Mouse (Mus musculus): ENCODE results near the gene Acsbg2. TPM values are rescaled to one million over a fixed set of nuclear protein-coding genes. Genes with fewer than 3 reads are reported as not detected.
"Not testable (repeated sequence)": the region's sequence is repeated elsewhere in the genome, so short reads cannot be mapped to it uniquely, and the experiment has no call there.

The Acsbg2 gene
- polyA plus RNA-seq (2015; fragmentation: Nextera tagmentation; extraction: Ambion mirVana) = not detected in 2 replicates

DNA sequence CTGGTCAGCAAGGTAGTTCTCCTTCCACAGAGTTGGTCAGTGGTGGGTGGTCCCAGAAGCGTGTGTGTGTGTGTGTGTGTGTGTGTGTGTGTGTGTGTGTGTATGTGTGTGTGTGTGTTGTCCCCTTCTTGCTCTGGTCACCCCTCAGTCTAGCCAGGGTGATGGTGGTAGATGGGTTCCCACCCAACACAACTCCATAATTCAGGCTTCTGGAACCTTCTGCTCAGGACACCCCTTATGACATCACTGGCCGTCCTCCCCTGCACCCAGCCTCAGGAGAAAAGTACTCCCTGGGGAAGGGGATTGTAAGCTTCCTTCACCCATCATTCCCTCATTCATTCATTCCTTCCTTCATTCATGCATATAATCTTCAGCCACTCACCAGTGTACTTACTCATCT, at the start of gene Acsbg2:
Acsbg2 (minus strand) TSS at position 211 of the 400 bp plus-strand sequence.
- no peaks in the 10 kb centered on the region for H3K27me3 ChIP-seq (ENCODE audit: control insufficient read depth, insufficient read depth, low read depth, low read length)
- no peaks in the 10 kb centered on the region for H3K36me3 ChIP-seq (ENCODE audit: control insufficient read depth, insufficient read depth, low read length)
- ATAC-seq = no peak
- no peaks in the 10 kb centered on the region for H3K4me1 ChIP-seq (ENCODE audit: control insufficient read depth, insufficient read depth, low read length)
- no peak within 1 kb of the TSS for H3K9ac ChIP-seq (ENCODE audit: low read depth, low read length)
- no peak within 1 kb of the TSS for H3K27ac ChIP-seq (ENCODE audit: low read length)
- no peak within 1 kb of the TSS for H3K4me2 ChIP-seq (ENCODE audit: low read length)
- H3K4me3 ChIP-seq (ENCODE audit: low read depth, low read length) = no peak within 1 kb of the TSS
- H3K9me3 ChIP-seq (replicated peaks; ENCODE audit: control insufficient read depth, low read length, poor library complexity, severe bottlenecking) = no peaks in the 10 kb centered on the region
- 100% methylated on average over 2 of the region's 2 CpGs for WGBS

DNA sequence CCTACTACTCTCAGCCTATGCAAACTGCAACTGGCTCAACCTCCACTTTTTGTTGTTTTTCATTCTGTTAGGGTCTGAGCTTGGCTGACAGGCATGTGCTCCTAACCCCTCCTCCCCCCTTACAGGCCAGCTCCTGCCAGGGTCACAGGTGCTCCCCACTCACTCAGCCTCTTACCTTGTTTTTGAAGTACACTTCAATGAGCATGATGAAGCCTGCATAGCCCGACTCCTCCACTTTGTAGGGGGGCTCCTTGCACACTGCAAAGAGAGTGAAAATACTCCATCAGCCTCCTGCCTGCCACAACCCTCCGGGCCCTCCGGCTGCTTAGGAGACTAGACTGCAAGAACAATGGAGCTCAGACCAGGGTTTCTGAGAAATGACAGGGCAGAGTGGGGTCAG, 45.5 kb upstream of the Acsbg2 start:
- 80% methylated on average over 3 of the region's 3 CpGs for WGBS
- no peak for ATAC-seq
- peaks cover 18% of the 10 kb centered on the region; the same call in 1 of the 2 replicates for H3K36me3 ChIP-seq (ENCODE audit: control insufficient read depth, insufficient read depth, low read length)
- H3K4me3 ChIP-seq (ENCODE audit: low read depth, low read length) = no peak overlapping the region
- H3K9me3 ChIP-seq (replicated peaks; ENCODE audit: control insufficient read depth, low read length, poor library complexity, severe bottlenecking) = no peaks in the 10 kb centered on the region
- H3K27ac ChIP-seq (ENCODE audit: low read length) = no peak overlapping the region
- no peaks in the 10 kb centered on the region for H3K4me1 ChIP-seq (ENCODE audit: control insufficient read depth, insufficient read depth, low read length)
- no peak overlapping the region for H3K9ac ChIP-seq (ENCODE audit: low read depth, low read length)
- no peaks in the 10 kb centered on the region for H3K27me3 ChIP-seq (ENCODE audit: control insufficient read depth, insufficient read depth, low read depth, low read length)
- no peak overlapping the region for H3K4me2 ChIP-seq (ENCODE audit: low read length)

DNA sequence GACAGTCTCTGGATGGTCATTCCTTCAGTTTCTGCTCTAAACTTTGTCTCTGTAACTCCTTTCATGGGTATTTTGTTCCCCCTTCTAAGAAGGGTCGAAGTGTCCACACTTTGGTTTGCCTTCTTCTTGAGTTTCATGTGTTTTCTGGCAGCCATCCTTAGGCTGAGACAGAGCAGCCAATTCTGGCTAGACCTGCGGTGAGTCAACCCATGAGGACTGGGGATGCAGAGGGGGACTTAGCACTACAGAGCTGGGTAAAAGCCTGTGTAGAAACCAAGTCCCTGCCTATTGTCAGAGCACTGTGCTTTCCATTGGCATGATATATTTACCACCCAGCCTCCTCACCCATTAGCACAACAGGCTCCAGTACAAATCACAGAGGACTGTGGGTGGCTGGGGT, 42.9 kb upstream of the Acsbg2 start:
- Histone ChIP-seq H3K27me3 (ENCODE audit: control insufficient read depth, insufficient read depth, low read depth, low read length) (no peaks in the 10 kb centered on the region), H3K36me3 (ENCODE audit: control insufficient read depth, insufficient read depth, low read length) (peaks cover 25% of the 10 kb centered on the region), H3K4me1 (ENCODE audit: control insufficient read depth, insufficient read depth, low read length) (no peaks in the 10 kb centered on the region), H3K4me3 (ENCODE audit: low read depth, low read length) (no peak overlapping the region), H3K4me2 (ENCODE audit: low read length) (no peak overlapping the region), H3K27ac (ENCODE audit: low read length) (no peak overlapping the region), H3K9ac (ENCODE audit: low read depth, low read length) (no peak overlapping the region), H3K9me3 (replicated peaks; ENCODE audit: control insufficient read depth, low read length, poor library complexity, severe bottlenecking) (no peaks in the 10 kb centered on the region)
- 93% methylated on average over 2 of the region's 2 CpGs for WGBS
- ATAC-seq = no peak

GRCm38 (mm10) chr17:56913444-56913843, 39.2 kb upstream of the Acsbg2 start:
- no peak overlapping the region for H3K27ac ChIP-seq (ENCODE audit: low read length)
- H3K4me1 ChIP-seq (ENCODE audit: control insufficient read depth, insufficient read depth, low read length) = no peaks in the 10 kb centered on the region
- no peak overlapping the region for H3K4me2 ChIP-seq (ENCODE audit: low read length)
- no peaks in the 10 kb centered on the region for H3K27me3 ChIP-seq (ENCODE audit: control insufficient read depth, insufficient read depth, low read depth, low read length)
- no peak overlapping the region for H3K4me3 ChIP-seq (ENCODE audit: low read depth, low read length)
- no peak overlapping the region for H3K9ac ChIP-seq (ENCODE audit: low read depth, low read length)
- H3K36me3 ChIP-seq (ENCODE audit: control insufficient read depth, insufficient read depth, low read length) = peaks cover 21% of the 10 kb centered on the region
- ATAC-seq = no peak
- no peaks in the 10 kb centered on the region for H3K9me3 ChIP-seq (replicated peaks; ENCODE audit: control insufficient read depth, low read length, poor library complexity, severe bottlenecking)

DNA sequence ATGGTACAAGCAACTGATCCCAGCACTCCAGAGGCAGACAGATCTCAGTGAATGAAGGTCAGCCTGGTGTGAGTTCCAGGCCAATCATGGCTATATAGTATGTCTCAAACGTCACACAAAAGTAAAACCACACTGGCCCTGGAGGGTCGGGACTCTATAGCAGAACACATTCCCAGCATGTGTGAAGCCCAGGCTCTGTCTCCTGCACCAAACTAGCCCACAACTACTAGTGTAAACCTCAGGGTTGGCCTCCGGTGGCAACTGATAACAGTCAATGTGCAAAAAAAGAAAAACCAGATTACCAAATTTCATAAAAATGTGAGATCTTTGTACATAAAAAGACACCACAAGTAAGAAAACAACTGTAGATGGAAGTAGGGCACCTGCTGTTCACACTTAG, 38.8 kb upstream of the Acsbg2 start:
- Histone ChIP-seq H3K36me3 (ENCODE audit: control insufficient read depth, insufficient read depth, low read length) (peaks cover 21% of the 10 kb centered on the region), H3K27ac (ENCODE audit: low read length) (no peak overlapping the region), H3K4me3 (ENCODE audit: low read depth, low read length) (no peak overlapping the region), H3K4me2 (ENCODE audit: low read length) (no peak overlapping the region), H3K9ac (ENCODE audit: low read depth, low read length) (no peak overlapping the region), H3K9me3 (replicated peaks; ENCODE audit: control insufficient read depth, low read length, poor library complexity, severe bottlenecking) (no peaks in the 10 kb centered on the region), H3K4me1 (ENCODE audit: control insufficient read depth, insufficient read depth, low read length) (no peaks in the 10 kb centered on the region), H3K27me3 (ENCODE audit: control insufficient read depth, insufficient read depth, low read depth, low read length) (no peaks in the 10 kb centered on the region)
- WGBS = 95% methylated on average over 3 of the region's 3 CpGs
- no peak for ATAC-seq

GRCm38 (mm10) chr17:56909764-56910163, 35.5 kb upstream of the Acsbg2 start:
- H3K27ac ChIP-seq (ENCODE audit: low read length); H3K4me1 ChIP-seq (ENCODE audit: control insufficient read depth, insufficient read depth, low read length); H3K4me2 ChIP-seq (ENCODE audit: low read length); H3K4me3 ChIP-seq (ENCODE audit: low read depth, low read length); H3K9me3 ChIP-seq (replicated peaks; ENCODE audit: control insufficient read depth, low read length, poor library complexity, severe bottlenecking); H3K9ac ChIP-seq (ENCODE audit: low read depth, low read length); ATAC-seq; H3K27me3 ChIP-seq (ENCODE audit: control insufficient read depth, insufficient read depth, low read depth, low read length): not testable (repeated sequence)
- peaks cover 15% of the 10 kb centered on the region for H3K36me3 ChIP-seq (ENCODE audit: control insufficient read depth, insufficient read depth, low read length)
- 90% methylated on average over 2 of the region's 2 CpGs for WGBS

- H3K4me3 ChIP-seq (ENCODE audit: low read depth, low read length) = no peak overlapping the region
- H3K4me1 ChIP-seq (ENCODE audit: control insufficient read depth, insufficient read depth, low read length) = no peaks in the 10 kb centered on the region
- no peaks in the 10 kb centered on the region for H3K27me3 ChIP-seq (ENCODE audit: control insufficient read depth, insufficient read depth, low read depth, low read length)
- WGBS = 83% methylated on average over 9 of the region's 9 CpGs
- peaks cover 9% of the 10 kb centered on the region for H3K36me3 ChIP-seq (ENCODE audit: control insufficient read depth, insufficient read depth, low read length)
- H3K27ac ChIP-seq (ENCODE audit: low read length) = no peak overlapping the region
- no peaks in the 10 kb centered on the region for H3K9me3 ChIP-seq (replicated peaks; ENCODE audit: control insufficient read depth, low read length, poor library complexity, severe bottlenecking)
- no peak overlapping the region for H3K9ac ChIP-seq (ENCODE audit: low read depth, low read length)
- ATAC-seq = no peak
- no peak overlapping the region for H3K4me2 ChIP-seq (ENCODE audit: low read length)
Observed at GRCm38 (mm10) chr17:56907887-56908286, 33.6 kb upstream of the Acsbg2 start.

- Histone ChIP-seq H3K9ac (ENCODE audit: low read depth, low read length) (no peak overlapping the region), H3K4me1 (ENCODE audit: control insufficient read depth, insufficient read depth, low read length) (no peaks in the 10 kb centered on the region), H3K9me3 (replicated peaks; ENCODE audit: control insufficient read depth, low read length, poor library complexity, severe bottlenecking) (no peaks in the 10 kb centered on the region), H3K36me3 (ENCODE audit: control insufficient read depth, insufficient read depth, low read length) (peaks cover 12% of the 10 kb centered on the region; the same call in 1 of the 2 replicates), H3K27ac (ENCODE audit: low read length) (no peak overlapping the region), H3K4me2 (ENCODE audit: low read length) (no peak overlapping the region), H3K27me3 (ENCODE audit: control insufficient read depth, insufficient read depth, low read depth, low read length) (no peaks in the 10 kb centered on the region), H3K4me3 (ENCODE audit: low read depth, low read length) (no peak overlapping the region)
- WGBS = 99% methylated on average over 5 of the region's 5 CpGs
- ATAC-seq = no peak
Observed at GRCm38 (mm10) chr17:56907096-56907495, 32.8 kb upstream of the Acsbg2 start.

GRCm38 (mm10) chr17:56906166-56906565, 31.9 kb upstream of the Acsbg2 start:
- no peak overlapping the region for H3K4me2 ChIP-seq (ENCODE audit: low read length)
- H3K27me3 ChIP-seq (ENCODE audit: control insufficient read depth, insufficient read depth, low read depth, low read length) = no peaks in the 10 kb centered on the region
- no peak overlapping the region for H3K4me3 ChIP-seq (ENCODE audit: low read depth, low read length)
- no peak for ATAC-seq
- no peak overlapping the region for H3K27ac ChIP-seq (ENCODE audit: low read length)
- 96% methylated on average over 3 of the region's 3 CpGs for WGBS
- no peak overlapping the region for H3K9ac ChIP-seq (ENCODE audit: low read depth, low read length)
- H3K9me3 ChIP-seq (replicated peaks; ENCODE audit: control insufficient read depth, low read length, poor library complexity, severe bottlenecking) = no peaks in the 10 kb centered on the region
- H3K4me1 ChIP-seq (ENCODE audit: control insufficient read depth, insufficient read depth, low read length) = no peaks in the 10 kb centered on the region
- peaks cover 12% of the 10 kb centered on the region for H3K36me3 ChIP-seq (ENCODE audit: control insufficient read depth, insufficient read depth, low read length)

All from midbrain, embryonic 16.5 days (tissue).